10 mouse cellular contexts compared by ENCODE assay signal in genomic region chr8:73355979-73356378, GRCm38 (mm10). TPM values are rescaled to one million over a fixed set of nuclear protein-coding genes. Genes with fewer than 3 reads are reported as not detected.
DNase-seq lines count a peak whose midpoint lies in the region; ATAC-seq and TF ChIP-seq lines count a peak whose summit lies in the region.
"Had no signal": no experiment of that assay in that cellular context is flagged by ENCODE, and none has a peak within 500 bp of the region (broad histone marks: within the 10 kb centered on the region; RNA-seq: fewer than 3 reads in every experiment).

No protein-coding gene starts in this region.

- 29% methylated on average over 2 of the region's 2 CpGs for WGBS in lung, adult 2 months
- 17% methylated on average over 2 of the region's 2 CpGs for WGBS in forebrain, embryonic 14.5 days
- 19% methylated on average over 2 of the region's 2 CpGs for WGBS in limb, embryonic 10.5 days

- no peak overlapping the region for H3K27ac ChIP-seq in forebrain, embryonic 14.5 days (ENCODE audit: low read depth, low read length)
- H3K27ac ChIP-seq in limb, embryonic 10.5 days: no peak overlapping the region
- H3K27ac ChIP-seq: embryonic facial prominence, embryonic 12.5 days; midbrain, embryonic 12.5 days had no signal

- H3K36me3 ChIP-seq in forebrain, embryonic 14.5 days (ENCODE audit: control insufficient read depth, insufficient read depth, low read length): no peaks in the 10 kb centered on the region
- H3K36me3 ChIP-seq in limb, embryonic 10.5 days: no peaks in the 10 kb centered on the region
- H3K36me3 ChIP-seq: embryonic facial prominence, embryonic 12.5 days; midbrain, embryonic 12.5 days had no signal

- no peak overlapping the region for H3K9ac ChIP-seq in forebrain, embryonic 14.5 days (ENCODE audit: low read length)
- H3K9ac ChIP-seq: embryonic facial prominence, embryonic 12.5 days; midbrain, embryonic 12.5 days had no signal

- TF ChIP-seq CTCF in lung, adult 2 months (IDR thresholded peaks at IDR 0.05; ENCODE audit: insufficient read depth, low read length): no peak

- H3K4me3 ChIP-seq in lung, adult 2 months (replicated peaks; ENCODE audit: extremely low read depth, low read depth, low read length): no peak overlapping the region
- H3K4me3 ChIP-seq in forebrain, embryonic 14.5 days (ENCODE audit: low read depth, low read length): no peak overlapping the region
- no peak overlapping the region for H3K4me3 ChIP-seq in limb, embryonic 10.5 days
- H3K4me3 ChIP-seq: embryonic facial prominence, embryonic 12.5 days had no signal

- H3K27me3 ChIP-seq in forebrain, embryonic 14.5 days (replicated peaks; ENCODE audit: control insufficient read depth, insufficient read depth, low read length): no peaks in the 10 kb centered on the region
- H3K27me3 ChIP-seq in limb, embryonic 10.5 days (ENCODE audit: low read depth, poor library complexity, severe bottlenecking): no peaks in the 10 kb centered on the region
- H3K27me3 ChIP-seq: embryonic facial prominence, embryonic 12.5 days had no signal

- H3K4me2 ChIP-seq in forebrain, embryonic 14.5 days (ENCODE audit: low read length): peak overlapping the region; percentile 77
- H3K4me2 ChIP-seq: embryonic facial prominence, embryonic 12.5 days had no signal

- no peak for TF ChIP-seq POLR2A in lung, adult 2 months (IDR thresholded peaks at IDR 0.05; ENCODE audit: borderline replicate concordance, extremely low read depth, low read depth, low read length)

- ATAC-seq in forebrain, embryonic 14.5 days: no peak
- ATAC-seq in inflammation-experienced regulatory T-cells, adult 6 months: peak; percentile 14

- H3K4me1 ChIP-seq in lung, adult 2 months (ENCODE audit: control insufficient read depth, insufficient read depth, low read length): peaks cover 4% of the 10 kb centered on the region
- H3K4me1 ChIP-seq in forebrain, embryonic 14.5 days (ENCODE audit: control insufficient read depth, insufficient read depth, low read length): peaks cover 12% of the 10 kb centered on the region
- peaks cover 27% of the 10 kb centered on the region for H3K4me1 ChIP-seq in limb, embryonic 10.5 days

- DNase-seq in lung, adult 18-20 months: peak; percentile 16 to 50
- no peak for DNase-seq in lung, adult 2 months
- DNase-seq in adrenal gland, postnatal 36 days: peak; percentile 36 to 63
- peak; percentile 89 for DNase-seq in forebrain, embryonic 14.5 days (ENCODE audit: low spot score)
- peak; percentile 46 for DNase-seq in limb, embryonic 10.5 days (ENCODE audit: low spot score)
- peak; percentile 48 for DNase-seq in retina, adult 2 months (ENCODE audit: low read depth, low spot score)
- DNase-seq in urinary bladder, adult 18-20 months (ENCODE audit: low spot score in 2 of 2): no peak

- no peaks in the 10 kb centered on the region for H3K9me3 ChIP-seq in forebrain, embryonic 14.5 days (replicated peaks; ENCODE audit: control insufficient read depth, low read length)
- no peaks in the 10 kb centered on the region for H3K9me3 ChIP-seq in limb, embryonic 10.5 days (replicated peaks)
- H3K9me3 ChIP-seq: embryonic facial prominence, embryonic 12.5 days; midbrain, embryonic 12.5 days had no signal

RNA-seq across cellular contexts. Expression of gene Large1, which starts 2.6 kb away (rescaled TPM):
- 8.6 and 10.8 TPM in 2 replicates for polyA plus RNA-seq in lung, adult 2 months (2012; rRNA removed)
- 10 to 100 TPM; 23.1 to 26.8 TPM for total RNA-seq in adrenal gland, postnatal 36 days (2021)
- polyA plus RNA-seq in forebrain, embryonic 14.5 days (2014; fragmentation: Nextera tagmentation; extraction: Ambion mirVana): 18.8 and 19.6 TPM in 2 replicates
- polyA plus RNA-seq in inflammation-experienced regulatory T-cells, adult 6 months (2017; shearing (Covaris generic)): under 1 TPM in 1 of 3 experiments, not detected in 2; 0.51 TPM
- 4.2 and 5.6 TPM in 2 replicates for polyA plus RNA-seq in limb, embryonic 10.5 days (2016; fragmentation: Nextera tagmentation; extraction: Ambion mirVana)

Comparison
In these comparisons a context has a peak if more than half of its experiments do, and no peak if none do; other contexts are left out.
1. DNase-seq: peak in lung, adult 18-20 months (2 of 2), adrenal gland, postnatal 36 days (2 of 2), forebrain, embryonic 14.5 days (single experiment), limb, embryonic 10.5 days (single experiment) and retina, adult 2 months (single experiment); none in lung, adult 2 months (single experiment) and urinary bladder, adult 18-20 months (0 of 2).